Mouse (Mus musculus): ENCODE results near the gene Rassf1.

Rassf1 gene

GRCm38 (mm10) chr9:107551117-107551889 lies at the start of gene Rassf1:
Gene Rassf1, plus strand, starts transcription at chr9:107551555.
- peak; percentile 85 for DNase-seq (ENCODE audit: low read depth)

- DNase-seq (ENCODE audit: low read depth), result no peak
Observed at GRCm38 (mm10) chr9:107502131-107502846, 49.1 kb upstream of the Rassf1 start.

- peak; percentile 16 for DNase-seq (ENCODE audit: low read depth)
Observed at GRCm38 (mm10) chr9:107504662-107505537, 46.5 kb upstream of the Rassf1 start.

GRCm38 (mm10) chr9:107508266-107508665 lies 43.1 kb upstream of the Rassf1 start:
- no peak for DNase-seq (ENCODE audit: low read depth)

GRCm38 (mm10) chr9:107510384-107511100 lies 40.8 kb upstream of the Rassf1 start:
- DNase-seq (ENCODE audit: low read depth), result no peak

- DNase-seq (ENCODE audit: low read depth), result no peak
Observed at GRCm38 (mm10) chr9:107511436-107511835, 39.9 kb upstream of the Rassf1 start.

GRCm38 (mm10) chr9:107512326-107512725 lies 39.0 kb upstream of the Rassf1 start:
- DNase-seq (ENCODE audit: low read depth), result no peak

GRCm38 (mm10) chr9:107514303-107514955 lies 36.9 kb upstream of the Rassf1 start:
- peak; percentile 81 for DNase-seq (ENCODE audit: low read depth)

- no peak for DNase-seq (ENCODE audit: low read depth)
Observed at GRCm38 (mm10) chr9:107520331-107520730, 31.0 kb upstream of the Rassf1 start.

- no peak for DNase-seq (ENCODE audit: low read depth)
Observed at GRCm38 (mm10) chr9:107521190-107521589, 30.2 kb upstream of the Rassf1 start.

GRCm38 (mm10) chr9:107521711-107522399 lies 29.5 kb upstream of the Rassf1 start:
- no peak for DNase-seq (ENCODE audit: low read depth)

- DNase-seq (ENCODE audit: low read depth), result no peak
Observed at GRCm38 (mm10) chr9:107522400-107522711, 29.0 kb upstream of the Rassf1 start.

- DNase-seq (ENCODE audit: low read depth), result no peak
Observed at GRCm38 (mm10) chr9:107526198-107527026, 24.9 kb upstream of the Rassf1 start.

- peak; percentile 95 for DNase-seq (ENCODE audit: low read depth)
Observed at GRCm38 (mm10) chr9:107533791-107534407, 17.5 kb upstream of the Rassf1 start, which contains the start of gene Tmem115. Gene Tmem115, plus strand, starts transcription at chr9:107533945.

GRCm38 (mm10) chr9:107534408-107535202 lies 16.8 kb upstream of the Rassf1 start:
- peak; percentile 36 for DNase-seq (ENCODE audit: low read depth)

- no peak for DNase-seq (ENCODE audit: low read depth)
Observed at GRCm38 (mm10) chr9:107538231-107538630, 13.1 kb upstream of the Rassf1 start.

- DNase-seq (ENCODE audit: low read depth), result no peak
Observed at GRCm38 (mm10) chr9:107538711-107539110, 12.6 kb upstream of the Rassf1 start.

GRCm38 (mm10) chr9:107539940-107540339 lies 11.4 kb upstream of the Rassf1 start:
- DNase-seq (ENCODE audit: low read depth), result no peak

All from NIH3T3 (cell line).